Mouse (Mus musculus) c-Kit-positive CD71-positive TER-119-positive erythroid progenitor cells, embryonic 14.5 days (primary cell): ENCODE data around the gene Phospho2.

Experiments
- DNase-seq: peaks from one replicate; pipeline ENCODE4 v3.0.0-alpha.2; 2013; ENCODE audit warnings: low spot score

Gene Phospho2

DNA sequence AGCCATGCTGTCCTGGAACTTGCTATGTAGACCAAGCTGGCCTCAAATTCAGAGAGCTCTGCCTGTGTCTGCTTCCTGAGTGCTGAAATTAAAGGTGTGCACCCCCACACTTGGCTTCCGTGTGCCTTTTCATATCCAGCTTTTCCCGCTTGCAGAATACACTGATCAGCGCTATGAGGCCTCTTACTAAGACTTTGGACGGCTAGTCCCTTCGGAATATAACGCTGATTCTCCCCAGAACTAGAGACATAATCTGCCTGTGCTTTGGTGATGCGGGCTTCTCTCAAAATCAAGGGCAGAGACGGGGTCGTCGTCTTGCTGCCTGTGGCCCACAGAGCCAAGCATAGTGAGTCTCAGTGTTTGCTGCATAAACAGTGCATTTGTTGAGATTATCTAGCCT, 36.5 kb downstream of the Phospho2 start:
- DNase-seq: no peak

DNA sequence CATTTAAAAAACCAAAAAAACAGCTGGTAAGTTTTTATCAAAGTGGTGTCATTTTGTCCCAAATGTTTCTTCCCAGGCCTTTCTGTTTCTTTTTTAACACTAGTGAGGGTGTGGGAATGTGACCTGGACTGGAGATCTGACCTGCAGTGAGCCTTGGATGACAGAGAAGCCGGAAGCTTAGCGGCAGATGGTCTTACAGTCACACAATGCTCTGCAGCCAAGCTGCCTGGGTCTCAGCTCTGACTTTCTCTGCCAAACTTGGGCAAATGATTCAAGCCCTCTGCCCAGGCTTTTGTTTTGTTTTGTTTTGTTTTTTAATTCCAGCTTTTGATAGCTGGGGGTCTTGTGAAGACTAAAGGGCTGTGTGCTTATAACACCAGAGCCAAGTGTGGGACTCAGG, 37.0 kb downstream of the Phospho2 start:
- no peak for DNase-seq

DNA sequence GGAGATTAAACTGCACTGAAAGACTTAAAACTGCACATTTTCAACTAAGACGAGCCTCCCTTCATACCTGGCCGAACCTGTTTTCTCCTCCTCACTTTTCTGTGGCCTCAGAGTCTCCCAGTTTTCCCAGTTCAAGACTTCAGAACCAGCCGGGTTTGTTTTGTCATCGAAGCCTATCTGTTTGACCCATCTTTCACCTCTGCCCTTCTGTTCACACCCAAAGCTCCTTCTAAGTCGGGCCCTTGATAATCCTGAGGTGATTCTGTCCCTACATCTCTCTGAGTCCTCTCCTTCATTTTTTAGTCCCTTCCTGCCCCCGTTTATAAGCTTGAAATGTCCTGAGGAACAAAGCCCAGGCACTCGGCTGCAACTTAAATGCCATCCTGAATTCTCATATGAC, 38.6 kb downstream of the Phospho2 start:
- no peak for DNase-seq

DNA sequence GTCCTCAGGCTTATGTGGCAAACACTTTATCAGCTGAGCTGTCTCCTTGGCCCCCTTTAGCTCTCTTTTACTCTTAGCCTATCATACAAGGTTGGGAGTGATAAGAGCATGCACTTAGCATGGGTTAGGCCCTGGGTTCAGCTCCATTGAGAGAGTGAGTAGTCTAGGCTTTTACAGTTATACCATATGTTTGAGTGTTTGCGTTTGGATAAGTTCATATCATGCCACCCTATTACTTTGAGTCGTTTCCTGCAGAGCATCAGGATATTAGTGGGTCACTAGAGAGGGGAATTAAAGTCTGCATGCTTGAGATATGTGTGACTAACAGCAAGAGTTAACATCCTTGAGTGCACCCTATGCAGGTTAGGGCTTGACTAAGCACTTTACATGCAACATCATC, 40.3 kb downstream of the Phospho2 start:
- no peak for DNase-seq

DNA sequence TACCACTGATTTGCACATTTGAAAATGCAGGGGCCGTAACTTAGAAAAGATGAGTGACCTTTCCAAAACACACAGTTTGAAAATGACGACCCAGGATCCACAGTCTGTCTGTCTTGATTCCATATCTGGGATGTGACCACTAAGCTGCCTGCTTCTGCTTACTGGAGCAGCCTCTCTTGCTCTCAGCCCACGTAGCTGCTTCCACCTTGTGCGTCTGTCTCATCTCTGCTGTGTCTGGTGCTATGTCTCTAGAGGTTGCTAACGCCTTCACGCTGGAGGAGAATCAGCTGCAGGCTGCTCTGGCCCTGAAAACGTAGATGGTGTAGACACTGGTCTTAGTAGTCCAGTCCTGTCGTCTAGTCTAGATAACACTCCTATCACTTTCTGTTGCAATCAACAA, 40.7 kb downstream of the Phospho2 start:
- DNase-seq: no peak

DNA sequence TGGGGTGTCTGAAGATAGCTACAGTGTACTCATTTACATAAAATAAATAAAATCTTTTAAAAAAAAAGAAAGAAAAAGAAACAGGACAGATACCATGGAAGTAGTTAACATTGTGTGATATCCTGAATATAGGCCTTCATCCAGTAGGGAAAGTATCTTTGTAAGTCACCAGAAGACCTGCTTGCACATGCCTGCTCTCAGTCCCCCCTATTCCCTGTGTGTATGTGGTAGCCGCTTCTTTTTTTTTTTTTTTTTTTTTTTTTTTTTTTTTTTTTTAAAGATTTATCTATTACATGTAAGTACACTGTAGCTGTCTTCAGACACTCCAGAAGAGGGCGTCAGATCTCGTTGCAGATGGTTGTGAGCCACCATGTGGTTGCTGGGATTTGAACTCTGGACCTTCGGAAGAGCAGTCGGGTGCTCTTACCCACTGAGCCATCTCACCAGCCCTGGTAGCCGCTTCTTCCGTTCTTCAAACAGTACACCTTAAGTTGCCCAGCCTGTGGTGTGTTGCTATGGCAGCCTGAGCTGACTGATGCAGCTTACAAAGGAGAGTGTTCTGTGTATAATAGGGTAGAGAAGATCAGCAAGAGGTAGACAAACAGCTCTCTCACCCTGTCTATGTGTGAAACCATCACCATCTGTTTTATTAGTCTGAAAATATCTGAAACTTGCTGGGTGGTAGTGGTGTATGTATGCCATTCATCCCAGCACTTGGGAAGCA, 48.0 kb downstream of the Phospho2 start:
- DNase-seq: no peak

DNA sequence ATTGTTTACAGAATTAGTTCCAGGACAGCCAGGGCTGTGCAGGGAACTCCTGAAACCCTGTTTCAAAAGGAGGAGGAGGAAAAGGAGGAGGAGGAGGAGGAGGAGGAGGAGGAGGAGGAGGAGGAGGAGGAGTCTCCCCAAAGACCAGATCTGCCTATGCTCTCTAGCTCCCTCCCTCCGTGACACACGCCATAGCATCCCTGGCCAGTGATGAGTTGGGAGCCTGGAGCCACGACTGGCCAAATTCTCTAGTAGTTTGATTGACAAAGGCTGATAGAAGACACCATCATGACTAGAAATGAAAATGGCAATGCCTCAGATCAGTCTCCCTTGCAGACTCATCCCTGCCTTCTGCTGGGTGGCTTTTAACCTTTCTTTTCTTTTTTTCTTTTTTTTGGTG, 48.6 kb downstream of the Phospho2 start:
- DNase-seq: no peak

DNA sequence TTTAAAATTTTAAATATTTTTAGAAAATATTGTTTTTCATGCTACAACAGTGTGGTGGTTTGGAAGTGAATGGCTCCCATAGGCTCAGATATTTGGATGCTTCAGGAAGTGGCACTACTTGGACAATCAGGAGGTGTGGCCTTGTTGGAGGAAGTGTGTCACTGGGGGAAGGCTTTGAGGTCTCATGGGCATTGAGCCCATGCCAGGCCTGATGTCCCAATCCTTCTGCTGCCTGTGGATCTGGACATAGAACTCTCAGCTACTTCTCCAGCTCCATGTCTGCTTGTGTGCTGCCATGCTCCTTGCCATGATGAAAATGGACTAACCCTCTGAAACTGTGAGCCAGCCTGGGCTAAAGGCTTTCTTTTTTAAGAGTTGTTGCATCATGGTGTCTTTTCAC, 49.3 kb downstream of the Phospho2 start:
- DNase-seq: no peak

DNA sequence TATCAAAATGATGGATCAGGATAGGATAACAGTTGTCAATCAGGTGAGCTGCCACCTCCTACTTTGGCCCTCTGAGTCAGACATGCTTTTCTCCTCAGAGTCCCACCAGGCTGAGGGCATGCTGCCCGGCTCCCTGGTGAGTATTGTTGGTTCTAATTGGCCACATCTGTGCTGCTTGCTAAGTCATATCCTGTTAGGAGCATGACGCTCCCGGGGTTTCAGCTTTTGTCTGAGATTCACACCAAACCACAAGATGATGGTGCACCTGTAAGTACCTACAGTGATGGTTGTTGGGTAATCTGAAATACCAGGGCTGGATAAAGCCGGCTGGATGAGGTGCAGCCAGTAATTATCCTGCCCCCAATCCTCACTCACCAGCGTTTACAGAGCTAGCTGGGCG, 50.8 kb downstream of the Phospho2 start:
- DNase-seq: no peak

DNA sequence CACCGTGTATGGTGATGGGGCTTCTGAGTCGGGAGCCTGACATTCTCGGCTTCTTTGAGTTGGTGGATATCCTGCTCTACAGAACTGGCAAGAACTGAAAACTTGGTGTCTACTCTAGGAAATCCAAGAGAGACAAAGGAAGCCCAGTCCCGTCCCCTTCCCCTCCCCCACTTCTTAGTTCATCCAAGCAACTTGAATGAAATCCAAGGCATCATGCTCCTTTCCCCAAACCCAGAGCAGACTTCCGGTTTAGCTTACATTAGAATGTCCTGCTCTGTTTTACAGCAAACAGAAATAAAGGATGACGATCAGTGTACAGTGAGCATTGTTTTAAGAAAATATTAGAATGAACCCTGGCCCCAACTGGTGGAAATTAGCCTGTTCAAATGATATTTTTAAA, 59.8 kb downstream of the Phospho2 start:
- no peak for DNase-seq
